Mouse (Mus musculus): ENCODE data around the gene Ric3. TPM values are rescaled to one million over a fixed set of nuclear protein-coding genes. Genes with fewer than 3 reads are reported as not detected.

The Ric3 gene
- total RNA-seq, 1 experiment from 2014 or later: 3.3 TPM

GRCm38 (mm10) chr7:109082269-109083112 lies 640 bp downstream of the Ric3 start:
- no peak for ATAC-seq (replicated peaks in 1 of 2; ENCODE audit: insufficient read depth in 1 of 2, low FRiP score in 2 of 2, low TSS enrichment in 1 of 2, low read depth in 1 of 2, poor library complexity in 2 of 2, severe bottlenecking in 2 of 2)

GRCm38 (mm10) chr7:109072326-109072725 lies 10.8 kb downstream of the Ric3 start:
- ATAC-seq (replicated peaks in 1 of 2; ENCODE audit: insufficient read depth in 1 of 2, low FRiP score in 2 of 2, low TSS enrichment in 1 of 2, low read depth in 1 of 2, poor library complexity in 2 of 2, severe bottlenecking in 2 of 2): no peak

DNA sequence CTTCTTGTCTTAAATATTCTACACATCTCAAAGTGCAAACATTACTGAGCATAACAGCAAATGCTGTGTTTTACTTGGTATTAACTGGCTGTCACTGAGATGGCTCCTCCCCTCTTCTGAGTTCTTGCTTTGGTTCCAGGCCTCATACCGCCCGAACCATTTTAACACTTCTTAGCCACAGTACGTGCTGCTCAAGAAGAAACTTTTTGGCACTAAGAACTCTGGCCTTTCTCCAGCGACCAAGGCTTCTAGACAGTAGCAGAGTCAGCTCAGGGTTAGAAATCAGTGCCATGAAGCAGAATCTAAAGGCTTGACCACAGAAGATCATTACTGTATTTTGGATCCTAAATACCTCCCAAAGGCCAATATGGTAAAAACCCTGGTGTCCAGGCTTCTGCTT lies 13.5 kb downstream of the Ric3 start:
- ATAC-seq (replicated peaks in 1 of 2; ENCODE audit: insufficient read depth in 1 of 2, low FRiP score in 2 of 2, low TSS enrichment in 1 of 2, low read depth in 1 of 2, poor library complexity in 2 of 2, severe bottlenecking in 2 of 2): no peak

- no peak for ATAC-seq (replicated peaks in 1 of 2; ENCODE audit: insufficient read depth in 1 of 2, low FRiP score in 2 of 2, low TSS enrichment in 1 of 2, low read depth in 1 of 2, poor library complexity in 2 of 2, severe bottlenecking in 2 of 2)
Observed at GRCm38 (mm10) chr7:109059536-109059935, 23.6 kb downstream of the Ric3 start.

DNA sequence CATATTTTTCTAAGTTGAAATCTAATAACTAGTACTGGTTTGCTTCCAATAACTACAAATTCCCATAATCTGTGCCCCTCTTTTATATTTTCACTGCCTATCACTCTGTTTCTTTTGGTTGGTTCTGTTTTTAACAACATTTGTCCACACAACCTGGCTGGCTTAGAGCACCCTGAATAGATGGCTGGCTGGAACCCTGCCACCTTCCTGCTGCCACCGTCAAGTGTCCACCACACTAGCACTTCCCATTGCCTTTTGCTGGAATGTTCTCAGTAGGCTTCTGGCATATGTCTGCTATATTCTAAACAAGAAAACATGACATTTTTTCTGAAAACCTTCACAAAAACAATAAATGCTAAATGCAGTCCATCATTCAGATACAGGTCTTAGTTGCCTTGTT lies 32.3 kb downstream of the Ric3 start:
- no peak for ATAC-seq (replicated peaks in 1 of 2; ENCODE audit: insufficient read depth in 1 of 2, low FRiP score in 2 of 2, low TSS enrichment in 1 of 2, low read depth in 1 of 2, poor library complexity in 2 of 2, severe bottlenecking in 2 of 2)

DNA sequence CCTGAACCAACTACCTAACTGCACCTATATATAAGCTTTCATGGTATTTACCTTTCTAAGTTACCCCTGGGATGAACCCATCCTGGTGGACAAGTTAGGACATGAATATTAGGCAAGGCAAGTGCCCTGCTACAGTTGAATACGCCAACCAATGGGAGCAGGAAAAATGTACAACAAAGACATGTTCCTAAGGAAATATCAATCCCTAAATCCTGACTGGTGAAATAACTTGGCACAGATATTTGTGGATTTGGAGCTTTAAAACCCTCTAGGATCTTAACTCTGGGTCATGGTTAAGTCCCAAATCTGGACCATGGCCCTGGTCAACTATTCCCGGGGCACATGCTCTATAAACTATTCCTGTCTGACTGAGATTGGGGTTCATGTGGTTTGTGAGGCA lies 37.3 kb downstream of the Ric3 start:
- no peak for ATAC-seq (replicated peaks in 1 of 2; ENCODE audit: insufficient read depth in 1 of 2, low FRiP score in 2 of 2, low TSS enrichment in 1 of 2, low read depth in 1 of 2, poor library complexity in 2 of 2, severe bottlenecking in 2 of 2)

DNA sequence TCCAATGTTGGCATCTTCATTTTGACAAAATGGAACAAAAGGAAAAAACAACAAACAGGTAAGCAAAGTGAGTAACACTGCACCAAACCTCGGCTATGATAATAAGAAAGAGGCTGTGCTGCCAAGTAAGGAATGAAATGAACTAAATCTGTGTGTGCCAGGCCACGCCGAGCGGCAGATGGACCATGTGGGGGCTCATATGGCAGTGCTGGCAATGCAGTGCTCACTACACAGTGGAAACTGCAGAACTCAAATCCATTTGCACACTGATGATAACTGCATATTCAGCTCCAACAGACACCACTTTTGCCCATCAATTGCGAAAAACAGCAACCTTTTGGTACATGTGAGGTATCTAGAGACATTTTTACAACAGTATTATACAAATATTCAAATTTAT lies 43.7 kb downstream of the Ric3 start:
- no peak for ATAC-seq (replicated peaks in 1 of 2; ENCODE audit: insufficient read depth in 1 of 2, low FRiP score in 2 of 2, low TSS enrichment in 1 of 2, low read depth in 1 of 2, poor library complexity in 2 of 2, severe bottlenecking in 2 of 2)

GRCm38 (mm10) chr7:109038987-109039386 lies 44.1 kb downstream of the Ric3 start:
- no peak for ATAC-seq (replicated peaks in 1 of 2; ENCODE audit: insufficient read depth in 1 of 2, low FRiP score in 2 of 2, low TSS enrichment in 1 of 2, low read depth in 1 of 2, poor library complexity in 2 of 2, severe bottlenecking in 2 of 2)

DNA sequence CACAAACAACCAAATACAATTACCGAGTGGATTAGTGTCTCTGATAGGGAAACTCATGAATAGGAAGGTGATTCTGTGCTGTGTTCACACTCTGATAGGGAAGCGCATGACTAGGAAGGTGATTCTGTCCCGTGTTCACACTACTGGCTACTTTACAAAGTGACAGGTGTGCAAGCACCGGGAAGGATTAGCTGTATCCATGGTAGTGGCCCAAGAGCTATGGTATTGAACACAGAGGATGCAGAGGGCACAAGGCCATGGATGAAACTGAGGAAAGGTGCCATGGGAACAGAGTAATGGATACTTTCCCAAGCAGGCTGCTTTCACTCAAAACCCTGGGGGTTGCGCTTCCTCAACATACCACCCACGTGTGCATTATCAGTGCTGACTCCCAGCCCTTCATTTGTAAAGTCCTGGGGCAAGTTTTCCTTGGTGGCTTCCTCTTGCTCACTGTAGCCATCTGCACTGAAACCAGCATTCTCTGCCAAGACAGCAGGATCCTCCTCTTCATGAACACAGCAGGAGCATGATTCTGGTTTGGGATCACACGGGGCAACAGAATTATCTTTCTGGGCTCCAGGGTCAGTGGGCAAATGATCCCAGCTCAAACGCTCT lies 44.9 kb downstream of the Ric3 start:
- ATAC-seq (replicated peaks in 1 of 2; ENCODE audit: insufficient read depth in 1 of 2, low FRiP score in 2 of 2, low TSS enrichment in 1 of 2, low read depth in 1 of 2, poor library complexity in 2 of 2, severe bottlenecking in 2 of 2): no peak

GRCm38 (mm10) chr7:109032054-109032453 lies 51.1 kb downstream of the Ric3 start:
- ATAC-seq (replicated peaks in 1 of 2; ENCODE audit: insufficient read depth in 1 of 2, low FRiP score in 2 of 2, low TSS enrichment in 1 of 2, low read depth in 1 of 2, poor library complexity in 2 of 2, severe bottlenecking in 2 of 2): no peak

GRCm38 (mm10) chr7:109031331-109031730 lies 51.8 kb downstream of the Ric3 start:
- no peak for ATAC-seq (replicated peaks in 1 of 2; ENCODE audit: insufficient read depth in 1 of 2, low FRiP score in 2 of 2, low TSS enrichment in 1 of 2, low read depth in 1 of 2, poor library complexity in 2 of 2, severe bottlenecking in 2 of 2)

- ATAC-seq (replicated peaks in 1 of 2; ENCODE audit: insufficient read depth in 1 of 2, low FRiP score in 2 of 2, low TSS enrichment in 1 of 2, low read depth in 1 of 2, poor library complexity in 2 of 2, severe bottlenecking in 2 of 2): no peak
Observed at GRCm38 (mm10) chr7:109029961-109030465, 53.1 kb downstream of the Ric3 start.

- ATAC-seq (replicated peaks in 1 of 2; ENCODE audit: insufficient read depth in 1 of 2, low FRiP score in 2 of 2, low TSS enrichment in 1 of 2, low read depth in 1 of 2, poor library complexity in 2 of 2, severe bottlenecking in 2 of 2): peak; percentile 74 to 79
Observed at GRCm38 (mm10) chr7:109028204-109028603, 54.9 kb downstream of the Ric3 start.

DNA sequence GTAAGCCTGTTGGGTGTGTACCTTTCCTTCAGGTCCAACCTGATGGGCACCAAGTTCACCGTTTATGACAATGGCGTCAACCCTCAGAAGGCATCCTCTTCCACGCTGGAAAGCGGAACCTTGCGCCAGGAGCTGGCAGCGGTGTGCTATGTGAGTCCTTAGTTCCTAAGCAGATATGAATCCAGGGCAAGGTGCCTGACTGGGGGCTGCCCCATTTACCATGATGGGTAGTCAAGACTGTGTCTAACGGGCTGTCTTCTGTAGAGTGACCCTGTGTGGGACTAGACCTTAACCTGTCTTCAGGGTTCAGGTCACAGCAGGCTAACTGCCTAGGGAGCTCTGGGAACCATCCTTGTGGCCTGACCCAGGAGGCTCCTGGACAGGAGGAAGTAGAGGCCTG lies 55.4 kb downstream of the Ric3 start:
- no peak for ATAC-seq (replicated peaks in 1 of 2; ENCODE audit: insufficient read depth in 1 of 2, low FRiP score in 2 of 2, low TSS enrichment in 1 of 2, low read depth in 1 of 2, poor library complexity in 2 of 2, severe bottlenecking in 2 of 2)

- ATAC-seq (replicated peaks in 1 of 2; ENCODE audit: insufficient read depth in 1 of 2, low FRiP score in 2 of 2, low TSS enrichment in 1 of 2, low read depth in 1 of 2, poor library complexity in 2 of 2, severe bottlenecking in 2 of 2): no peak
Observed at GRCm38 (mm10) chr7:109026976-109027375, 56.2 kb downstream of the Ric3 start.

DNA sequence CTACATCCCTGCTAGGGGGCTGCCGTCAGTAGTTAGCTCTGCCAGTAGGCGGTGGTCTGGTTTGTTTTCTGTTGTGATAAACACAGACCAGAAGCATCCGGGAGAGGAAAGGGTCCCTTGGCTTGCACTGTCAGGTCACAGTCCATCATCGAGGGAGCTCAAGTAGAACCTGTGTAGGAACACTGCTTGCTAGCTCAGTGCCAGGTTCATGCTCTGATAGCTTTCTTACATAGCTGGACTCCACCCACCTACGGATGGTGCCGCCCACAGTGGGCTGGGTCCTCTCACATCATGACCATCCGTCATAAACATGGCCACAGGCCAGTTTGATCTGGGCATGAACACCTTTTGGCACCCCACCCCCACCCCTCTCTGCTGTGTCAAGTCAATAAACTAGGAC lies 57.4 kb downstream of the Ric3 start:
- ATAC-seq (replicated peaks in 1 of 2; ENCODE audit: insufficient read depth in 1 of 2, low FRiP score in 2 of 2, low TSS enrichment in 1 of 2, low read depth in 1 of 2, poor library complexity in 2 of 2, severe bottlenecking in 2 of 2): no peak

DNA sequence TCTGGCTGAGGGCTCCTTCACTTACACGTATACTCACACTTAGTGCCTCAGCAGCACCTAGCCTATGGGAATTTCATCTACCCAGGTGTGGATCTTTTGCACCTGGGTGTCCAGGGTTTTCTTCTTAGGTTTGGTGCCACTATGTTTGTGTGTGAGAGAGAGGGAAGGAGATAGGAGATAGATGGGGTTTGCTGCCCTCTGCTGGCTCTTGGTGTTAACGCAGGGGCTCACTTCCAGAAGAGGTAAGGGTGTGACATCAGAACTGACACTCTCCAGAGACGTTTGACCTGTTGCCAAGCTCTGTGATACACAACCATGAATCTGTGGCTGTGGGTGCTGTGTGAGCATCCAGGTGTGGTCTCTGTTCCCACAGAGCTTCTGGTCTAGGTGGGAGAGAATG lies 61.7 kb downstream of the Ric3 start:
- ATAC-seq (replicated peaks in 1 of 2; ENCODE audit: insufficient read depth in 1 of 2, low FRiP score in 2 of 2, low TSS enrichment in 1 of 2, low read depth in 1 of 2, poor library complexity in 2 of 2, severe bottlenecking in 2 of 2): peak; percentile 87 to 89

DNA sequence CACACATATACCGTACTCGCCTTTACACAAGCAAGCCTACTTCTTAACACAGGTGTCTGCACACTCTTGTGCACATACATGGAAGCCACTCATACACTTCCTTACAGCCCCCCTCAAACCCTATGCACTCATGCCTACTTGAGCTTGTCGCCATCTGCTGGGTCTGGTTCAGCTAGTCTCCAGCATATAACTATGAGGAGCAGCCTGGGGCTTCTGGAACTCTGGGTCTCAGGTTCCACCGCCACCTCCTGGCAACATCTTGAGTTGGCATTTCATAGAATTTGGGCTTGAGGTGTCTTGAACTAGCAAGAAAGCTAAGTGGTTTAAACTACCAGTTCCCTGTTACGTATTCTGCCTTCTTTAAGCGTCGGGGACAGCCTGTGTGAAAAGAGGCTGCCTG lies 63.9 kb downstream of the Ric3 start:
- ATAC-seq (replicated peaks in 1 of 2; ENCODE audit: insufficient read depth in 1 of 2, low FRiP score in 2 of 2, low TSS enrichment in 1 of 2, low read depth in 1 of 2, poor library complexity in 2 of 2, severe bottlenecking in 2 of 2): no peak
